Mouse (Mus musculus) left cerebral cortex, adult 9 months (tissue): Measurements from ENCODE around the gene Glrx3.

Experiments used
- DNase-seq, 2 experiments: peaks; one replicate each; pipeline ENCODE4 v3.0.0; 2022; ENCODE audit warnings: low spot score in 2 of 2

The Glrx3 gene

GRCm38 (mm10) chr7:137472149-137472548, 34.7 kb downstream of the Glrx3 start:
- DNase-seq, result no peak

GRCm38 (mm10) chr7:137477950-137478620, 40.7 kb downstream of the Glrx3 start:
- DNase-seq, result peak; percentile 49 to 95

- no peak for DNase-seq
These were observed 41.2 kb downstream of the Glrx3 start for GRCm38 (mm10) chr7:137478621-137478982.

- DNase-seq, result no peak
These were observed 43.4 kb downstream of the Glrx3 start for GRCm38 (mm10) chr7:137480839-137481238.

GRCm38 (mm10) chr7:137483987-137484386, 46.6 kb downstream of the Glrx3 start:
- DNase-seq, result no peak

GRCm38 (mm10) chr7:137488391-137488790, 51.0 kb downstream of the Glrx3 start:
- DNase-seq, result no peak

- no peak for DNase-seq
These were observed 53.3 kb downstream of the Glrx3 start for GRCm38 (mm10) chr7:137490711-137491110.

- DNase-seq, result no peak
These were observed 55.0 kb downstream of the Glrx3 start for GRCm38 (mm10) chr7:137492307-137492973.

- no peak for DNase-seq
These were observed 61.3 kb downstream of the Glrx3 start for GRCm38 (mm10) chr7:137498736-137499135.

GRCm38 (mm10) chr7:137517588-137517987, 80.2 kb downstream of the Glrx3 start:
- DNase-seq, result no peak

- no peak for DNase-seq
These were observed 80.7 kb downstream of the Glrx3 start for GRCm38 (mm10) chr7:137518028-137518576.
